Mouse (Mus musculus) lung, adult 2 months (tissue): Measurements from ENCODE around the gene Gm11007.
"Not testable (repeated sequence)": the region's sequence is repeated elsewhere in the genome, so short reads cannot be mapped to it uniquely, and the experiment has no call there.

Experiments
- CTCF ChIP-seq: fragments of 200-500 bp; IDR thresholded peaks from 2 replicates; pipeline ENCODE4 v1.5.1; 2011; ENCODE audit warnings: mild to moderate bottlenecking, low read length, control low read depth; ENCODE audit not compliant: insufficient read depth
- POLR2A ChIP-seq: fragments of 200-500 bp; IDR thresholded peaks from 2 replicates; pipeline ENCODE4 v1.6.1; 2011; ENCODE audit warnings: low read depth, mild to moderate bottlenecking, control low read depth, low read length, borderline replicate concordance; ENCODE audit errors: extremely low read depth

DNA sequence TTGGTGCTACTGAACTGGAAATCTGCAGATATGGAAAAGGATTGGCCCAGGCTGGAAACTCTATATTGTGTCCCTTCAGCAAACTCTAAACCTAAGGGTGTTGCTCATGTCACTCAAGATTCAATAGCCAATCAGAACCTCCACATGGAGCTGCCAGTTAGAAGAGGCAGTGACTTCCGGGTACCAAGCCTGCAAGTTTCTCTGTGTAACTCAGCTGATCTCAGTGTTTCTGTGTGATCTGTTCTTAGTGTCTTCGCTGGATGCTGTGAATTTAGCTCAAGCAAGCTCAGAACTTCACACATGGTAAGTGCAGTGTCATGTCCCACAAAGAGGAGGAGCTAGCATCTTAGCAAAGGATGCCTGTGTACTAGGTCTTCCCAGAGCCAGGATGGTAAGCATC lies at the start of gene Gm11007:
- not testable (repeated sequence) for TF ChIP-seq CTCF, POLR2A
